ENCODE assay signal across 31 mouse cellular contexts in the genomic region with DNA sequence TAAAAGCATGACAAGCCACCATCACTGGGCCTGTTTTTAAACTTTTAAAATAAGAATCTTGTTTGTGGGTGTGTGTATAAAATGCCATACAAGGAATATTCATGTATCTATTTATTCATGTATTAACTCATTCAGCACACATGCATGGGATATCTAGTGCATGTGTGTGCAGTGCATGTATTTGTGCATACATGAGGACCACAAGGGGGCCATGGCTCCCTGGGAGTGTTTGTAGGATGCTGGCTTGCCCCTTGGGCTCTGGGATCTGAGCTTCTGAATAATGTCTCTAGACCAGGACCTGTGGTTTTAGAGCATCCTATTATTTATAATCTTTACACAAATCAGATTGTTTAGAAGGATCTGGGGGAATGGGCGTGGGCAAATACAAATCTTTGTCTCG. TPM values are rescaled to one million over a fixed set of nuclear protein-coding genes. Genes with fewer than 3 reads are reported as not detected.
DNase-seq lines count a peak whose midpoint lies in the region; ATAC-seq and TF ChIP-seq lines count a peak whose summit lies in the region.
"Had no signal": no experiment of that assay in that cellular context is flagged by ENCODE, and none has a peak within 500 bp of the region (broad histone marks: within the 10 kb centered on the region; RNA-seq: fewer than 3 reads in every experiment).

No protein-coding gene starts in this region.

- no peak overlapping the region for H3K4me2 ChIP-seq in kidney, postnatal 0 days (ENCODE audit: low read length)
- no peak overlapping the region for H3K4me2 ChIP-seq in lung, embryonic 14.5 days
- H3K4me2 ChIP-seq: embryonic facial prominence, embryonic 15.5 days; forebrain, embryonic 13.5 days; hindbrain, embryonic 12.5 days; limb, embryonic 13.5 days; liver, embryonic 13.5 days; neural tube, embryonic 12.5 days had no signal

- TF ChIP-seq EP300 in heart, adult 2 months (IDR thresholded peaks at IDR 0.05; ENCODE audit: insufficient read depth, low read depth, low read length), result no peak

- H3K9me3 ChIP-seq in kidney, postnatal 0 days (replicated peaks; ENCODE audit: low read length), result no peaks in the 10 kb centered on the region
- H3K9me3 ChIP-seq in lung, embryonic 14.5 days (ENCODE audit: low read depth, low read length), result no peaks in the 10 kb centered on the region
- H3K9me3 ChIP-seq: embryonic facial prominence, embryonic 10.5 days; embryonic facial prominence, embryonic 15.5 days; forebrain, embryonic 13.5 days; hindbrain, embryonic 12.5 days; limb, embryonic 13.5 days; liver, embryonic 13.5 days; midbrain, embryonic 10.5 days; neural tube, embryonic 12.5 days had no signal

- H3K27me3 ChIP-seq in heart, adult 2 months (ENCODE audit: control insufficient read depth, insufficient read depth, low read length), result no peaks in the 10 kb centered on the region
- H3K27me3 ChIP-seq in kidney, postnatal 0 days (ENCODE audit: insufficient read depth, low read length), result no peaks in the 10 kb centered on the region
- no peaks in the 10 kb centered on the region for H3K27me3 ChIP-seq in lung, embryonic 14.5 days (ENCODE audit: insufficient read depth, low read length)
- H3K27me3 ChIP-seq: embryonic facial prominence, embryonic 15.5 days; forebrain, embryonic 13.5 days; hindbrain, embryonic 12.5 days; limb, embryonic 13.5 days; liver, embryonic 13.5 days; neural tube, embryonic 12.5 days had no signal

- TF ChIP-seq POLR2A in heart, adult 2 months (IDR thresholded peaks at IDR 0.05; ENCODE audit: insufficient read depth, low read depth, low read length), result no peak
- no peak for TF ChIP-seq POLR2A in brain, embryonic 14.5 days (IDR thresholded peaks at IDR 0.05; ENCODE audit: borderline replicate concordance, extremely low read depth, insufficient read depth, insufficient read length, poor library complexity, severe bottlenecking)

- intact Hi-C loops in heart, adult 2 months (cut with DNase I), result no loop called here
- intact Hi-C loops in heart, postnatal 25 days (cut with DNase I), result no loop called here
- intact Hi-C loops in left cerebral cortex, postnatal 36 days (cut with DNase I), result no loop called here

- no peaks in the 10 kb centered on the region; the same call in 1 of the 2 replicates for H3K4me1 ChIP-seq in heart, adult 2 months (ENCODE audit: control insufficient read depth, insufficient read depth, low read length)
- H3K4me1 ChIP-seq in kidney, postnatal 0 days (replicated peaks; ENCODE audit: insufficient read depth, low read length), result no peaks in the 10 kb centered on the region
- H3K4me1 ChIP-seq in lung, embryonic 14.5 days (ENCODE audit: insufficient read depth), result no peaks in the 10 kb centered on the region
- H3K4me1 ChIP-seq: forebrain, embryonic 13.5 days; hindbrain, embryonic 12.5 days; liver, embryonic 13.5 days had no signal

- ATAC-seq in kidney, postnatal 0 days (replicated peaks; ENCODE audit: low FRiP score, low read depth), result no peak
- no peak for ATAC-seq in lung, embryonic 14.5 days (ENCODE audit: insufficient read depth)
- ATAC-seq: forebrain, embryonic 13.5 days; midbrain, embryonic 16.5 days had no signal

- no peak for DNase-seq in heart, adult 2 months
- DNase-seq in heart, postnatal 25 days (ENCODE audit: low spot score), result no peak
- DNase-seq in kidney, postnatal 0 days (ENCODE audit: low spot score), result no peak
- DNase-seq in kidney, postnatal 25 days, result no peak
- no peak for DNase-seq in lung, embryonic 14.5 days
- DNase-seq in lung, adult 18-20 months, result no peak
- no peak for DNase-seq in brain, embryonic 14.5 days (ENCODE audit: low read depth)
- no peak for DNase-seq in left cerebral cortex, postnatal 36 days (ENCODE audit: low spot score in 2 of 2)
- DNase-seq: adrenal gland, postnatal 36 days; cerebellum, adult 8-10 months; cerebellum, postnatal 25 days; heart, postnatal 36 days; kidney, adult 8-10 months; kidney, postnatal 10 days; liver, embryonic 13.5 days; lung, postnatal 10 days; right cerebral cortex, adult 18-20 months; spleen, adult 18-20 months; thymus, adult 18-20 months; thymus, postnatal 25 days had no signal

- TF ChIP-seq CTCF in heart, adult 2 months (IDR thresholded peaks at IDR 0.05), result peak; percentile 27
- peak; percentile 54 for TF ChIP-seq CTCF in kidney, postnatal 0 days (IDR thresholded peaks at IDR 0.05; ENCODE audit: low read depth)
- TF ChIP-seq CTCF in lung, embryonic 14.5 days (IDR thresholded peaks at IDR 0.05; ENCODE audit: low read depth), result peak; percentile 47
- peak; percentile 11; the same call in 1 of the 2 replicates for TF ChIP-seq CTCF in brain, embryonic 14.5 days (IDR thresholded peaks at IDR 0.05; ENCODE audit: borderline replicate concordance, extremely low read depth, insufficient read depth, insufficient read length)

- WGBS in heart, adult 2 months, result 95% methylated on average over 2 of the region's 2 CpGs
- 98% methylated on average over 2 of the region's 2 CpGs for WGBS in kidney, postnatal 0 days
- WGBS in lung, embryonic 14.5 days, result 90% methylated on average over 2 of the region's 2 CpGs

- no peak overlapping the region for H3K9ac ChIP-seq in heart, adult 2 months (ENCODE audit: low read depth, low read length)
- no peak overlapping the region for H3K9ac ChIP-seq in kidney, postnatal 0 days (ENCODE audit: low read depth, low read length)
- H3K9ac ChIP-seq in lung, embryonic 14.5 days, result no peak overlapping the region
- H3K9ac ChIP-seq: embryonic facial prominence, embryonic 15.5 days; forebrain, embryonic 13.5 days; hindbrain, embryonic 12.5 days; limb, embryonic 13.5 days; liver, embryonic 13.5 days; neural tube, embryonic 12.5 days had no signal

- H3K36me3 ChIP-seq in heart, adult 2 months (ENCODE audit: control insufficient read depth, insufficient read depth, low read length), result no peaks in the 10 kb centered on the region
- no peaks in the 10 kb centered on the region for H3K36me3 ChIP-seq in kidney, postnatal 0 days (ENCODE audit: insufficient read depth, low read length)
- H3K36me3 ChIP-seq in lung, embryonic 14.5 days (ENCODE audit: insufficient read depth), result no peaks in the 10 kb centered on the region
- H3K36me3 ChIP-seq: liver, embryonic 13.5 days had no signal

- H3K27ac ChIP-seq in heart, adult 2 months, result no peak overlapping the region
- no peak overlapping the region for H3K27ac ChIP-seq in kidney, postnatal 0 days
- no peak overlapping the region for H3K27ac ChIP-seq in lung, embryonic 14.5 days (ENCODE audit: low read depth)
- H3K27ac ChIP-seq: embryonic facial prominence, embryonic 10.5 days; embryonic facial prominence, embryonic 15.5 days; forebrain, embryonic 13.5 days; hindbrain, embryonic 12.5 days; left cerebral cortex, adult 2 months; limb, embryonic 13.5 days; liver, embryonic 13.5 days; midbrain, embryonic 10.5 days; neural tube, embryonic 12.5 days had no signal

- H3K79me2 ChIP-seq in heart, adult 2 months (replicated peaks; ENCODE audit: control insufficient read depth, insufficient read depth, low read length), result no peaks in the 10 kb centered on the region

- H3K4me3 ChIP-seq in heart, adult 2 months, result no peak overlapping the region
- no peak overlapping the region for H3K4me3 ChIP-seq in kidney, postnatal 0 days (replicated peaks; ENCODE audit: low read depth, low read length)
- no peak overlapping the region for H3K4me3 ChIP-seq in lung, embryonic 14.5 days (ENCODE audit: low read depth, low read length)
- H3K4me3 ChIP-seq: embryonic facial prominence, embryonic 10.5 days; embryonic facial prominence, embryonic 15.5 days; forebrain, embryonic 13.5 days; hindbrain, embryonic 12.5 days; left cerebral cortex, adult 2 months; limb, embryonic 13.5 days; liver, embryonic 13.5 days; midbrain, embryonic 10.5 days; myocyte; neural tube, embryonic 12.5 days had no signal

RNA-seq across cellular contexts. Expression of gene Arfgap2, which starts 36.0 kb away (rescaled TPM):
- total RNA-seq in heart, adult 2 months (2021), result 10 to 100 TPM; 54.7 to 58.2 TPM
- polyA plus RNA-seq in heart, adult 2 months (2012; rRNA removed), result 35.0 and 43.2 TPM in 2 replicates
- 10 to 100 TPM; 56.2 TPM for total RNA-seq in heart, postnatal 25 days (2021)
- polyA plus RNA-seq in kidney, postnatal 0 days (2015; fragmentation: Nextera tagmentation; extraction: Ambion mirVana), result 66.6 and 73.9 TPM in 2 replicates
- 81.1 and 81.2 TPM in 2 replicates for polyA plus RNA-seq in lung, embryonic 14.5 days (2014; fragmentation: Nextera tagmentation; extraction: Ambion mirVana)
- polyA plus RNA-seq in brain, embryonic 14.5 days (2012; rRNA removed), result 29.4 and 40.3 TPM in 2 replicates
- total RNA-seq in left cerebral cortex, postnatal 36 days (2021), result 10 to 100 TPM; 66.2 to 78.1 TPM

RNA-seq across cellular contexts. Expression of gene Pacsin3, which starts 45.0 kb away (rescaled TPM):
- 100 to 1,000 TPM; 141 to 157 TPM for total RNA-seq in heart, adult 2 months (2021)
- polyA plus RNA-seq in heart, adult 2 months (2012; rRNA removed), result 139 and 165 TPM in 2 replicates
- 100 to 1,000 TPM; 133 to 138 TPM for total RNA-seq in heart, postnatal 25 days (2021)
- 32.7 and 36.8 TPM in 2 replicates for polyA plus RNA-seq in kidney, postnatal 0 days (2015; fragmentation: Nextera tagmentation; extraction: Ambion mirVana)
- 41.2 and 46.9 TPM in 2 replicates for polyA plus RNA-seq in lung, embryonic 14.5 days (2014; fragmentation: Nextera tagmentation; extraction: Ambion mirVana)
- polyA plus RNA-seq in brain, embryonic 14.5 days (2012; rRNA removed), result 17.0 and 20.7 TPM in 2 replicates
- 10 to 100 TPM; 40.8 to 43.2 TPM for total RNA-seq in left cerebral cortex, postnatal 36 days (2021)
- total RNA-seq: megakaryocyte progenitor cell, adult 5-6 weeks had no signal
